Mouse (Mus musculus): ENCODE measurements at regions not wholly inside any gene's neighbourhood (a gene's known extent, or its start where the extent isn't known, plus 50 kb on each side); places are given as distances from the start of the nearest gene placed in this dataset.

DNA sequence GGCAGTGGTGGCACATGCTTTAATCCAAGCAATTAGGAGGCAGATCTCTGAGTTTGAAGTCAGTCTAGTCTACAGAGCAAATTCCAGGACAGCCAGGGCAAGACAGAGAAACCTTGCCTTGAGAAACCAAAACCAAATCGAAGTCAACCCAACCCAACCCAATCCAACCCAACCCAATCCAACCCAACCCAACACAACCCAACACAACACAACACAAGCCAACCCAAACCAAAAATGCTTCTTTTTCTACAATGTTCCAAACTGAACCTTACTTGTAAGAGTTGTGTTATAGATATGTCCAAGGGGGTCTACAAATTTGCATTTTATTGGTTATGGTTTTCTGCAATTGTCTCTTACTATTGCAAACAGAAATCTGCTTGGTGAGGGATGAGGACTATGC, 52.8 kb upstream of the Chodl start:
- DNase-seq (ENCODE audit: low read depth in 1 of 2, low spot score in 2 of 2), result no peak

DNA sequence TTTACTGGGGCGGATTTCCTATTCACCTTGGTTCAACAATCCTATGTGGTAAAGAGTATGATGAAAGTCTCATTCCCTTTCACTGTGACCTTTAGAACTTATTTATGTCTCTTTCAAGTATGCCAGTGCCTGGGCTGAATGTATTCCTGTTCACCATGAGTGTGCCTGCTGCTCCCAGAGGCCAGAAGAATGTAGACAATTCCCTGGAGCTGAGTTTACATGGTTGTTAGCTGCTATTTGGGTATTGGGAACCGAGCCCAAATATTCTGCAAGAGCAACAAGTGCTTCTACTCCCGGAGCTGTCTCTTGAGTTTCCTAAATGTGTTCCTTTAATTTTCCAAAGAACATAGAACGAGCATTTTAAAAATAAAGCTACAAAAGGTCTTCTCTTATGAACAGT, 71.7 kb upstream of the Chodl start:
- DNase-seq (ENCODE audit: low read depth in 1 of 2, low spot score in 2 of 2), result no peak

DNA sequence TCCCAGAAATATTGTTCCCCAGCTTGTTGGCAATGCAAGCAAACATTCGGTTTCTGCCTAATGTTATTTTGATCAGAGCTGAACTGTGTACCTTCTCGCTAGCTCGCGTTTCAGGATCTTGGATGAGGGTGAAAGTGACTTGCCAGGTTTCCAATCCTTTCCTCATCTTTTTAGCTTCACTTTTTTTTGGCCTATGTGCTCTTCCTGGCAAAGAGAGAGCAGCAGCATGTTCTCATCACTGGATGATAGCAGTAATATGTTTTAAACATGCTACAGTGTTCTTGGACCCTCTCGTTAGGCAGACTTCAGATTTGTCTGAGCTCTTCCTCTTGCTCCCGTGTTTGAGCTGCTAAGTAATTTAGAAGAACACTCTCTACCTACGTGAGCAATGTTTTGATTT, 99.8 kb upstream of the Chodl start:
- no peak for DNase-seq (ENCODE audit: low read depth in 1 of 2, low spot score in 2 of 2)

DNA sequence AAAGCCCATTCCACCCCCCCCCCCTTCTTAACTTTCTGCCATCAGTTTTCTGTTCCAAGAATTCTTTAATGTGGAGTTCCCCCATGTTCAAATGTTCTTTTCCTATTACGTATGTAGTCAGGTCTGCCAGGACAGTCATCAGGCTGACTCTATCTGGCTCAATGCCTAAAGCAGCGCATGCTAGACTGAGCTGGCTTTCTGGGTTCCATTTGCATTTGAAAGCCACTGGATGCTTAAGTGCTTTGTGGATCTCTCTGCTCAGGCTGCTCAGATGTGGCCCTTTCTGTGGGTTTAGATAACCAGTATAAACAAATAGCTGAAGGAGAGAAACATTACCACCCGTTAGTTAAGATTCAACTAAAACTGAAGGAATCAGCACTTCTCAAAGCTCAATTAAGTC, 103.0 kb upstream of the Chodl start:
- no peak for DNase-seq (ENCODE audit: low read depth in 1 of 2, low spot score in 2 of 2)

DNA sequence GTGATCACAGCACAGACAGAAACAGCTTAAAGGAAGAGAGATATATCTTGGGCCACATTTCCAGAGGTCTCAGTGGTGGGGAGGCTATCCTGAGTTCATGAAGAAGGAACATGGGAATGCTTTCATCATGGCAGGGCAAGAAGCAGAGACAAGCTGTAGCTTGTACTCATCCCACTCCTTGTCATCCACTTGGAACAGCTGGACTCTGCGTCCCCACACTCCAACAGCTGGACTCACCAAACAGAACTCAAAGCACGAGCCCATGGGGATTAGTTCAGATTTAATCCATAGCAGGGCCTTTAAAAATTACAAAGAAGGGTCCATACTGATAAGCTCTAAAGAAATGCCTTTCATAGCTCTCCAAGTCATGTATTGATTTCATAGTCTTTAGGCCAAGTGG, 140.7 kb upstream of the Chodl start:
- no peak for DNase-seq (ENCODE audit: low read depth in 1 of 2, low spot score in 2 of 2)

DNA sequence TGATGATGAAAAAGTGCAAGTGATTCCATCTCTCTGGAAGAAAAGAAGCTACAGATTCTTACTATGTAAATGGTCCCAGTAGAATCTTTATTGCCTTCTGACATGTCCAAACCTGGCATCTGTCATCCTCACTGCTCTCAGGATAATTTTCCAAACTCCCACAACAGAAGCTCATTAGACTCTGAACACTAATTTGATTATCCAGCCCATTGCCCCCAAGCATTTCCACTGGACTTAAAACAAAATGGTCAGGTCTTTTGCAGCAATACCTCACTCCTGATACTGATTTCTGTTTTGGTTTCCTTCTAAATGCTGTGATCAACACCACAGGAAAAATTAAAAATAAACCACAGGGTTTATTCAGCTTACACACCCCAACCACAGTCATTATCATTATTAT, 171.5 kb upstream of the Chodl start:
- no peak for DNase-seq (ENCODE audit: low read depth in 1 of 2, low spot score in 2 of 2)

DNA sequence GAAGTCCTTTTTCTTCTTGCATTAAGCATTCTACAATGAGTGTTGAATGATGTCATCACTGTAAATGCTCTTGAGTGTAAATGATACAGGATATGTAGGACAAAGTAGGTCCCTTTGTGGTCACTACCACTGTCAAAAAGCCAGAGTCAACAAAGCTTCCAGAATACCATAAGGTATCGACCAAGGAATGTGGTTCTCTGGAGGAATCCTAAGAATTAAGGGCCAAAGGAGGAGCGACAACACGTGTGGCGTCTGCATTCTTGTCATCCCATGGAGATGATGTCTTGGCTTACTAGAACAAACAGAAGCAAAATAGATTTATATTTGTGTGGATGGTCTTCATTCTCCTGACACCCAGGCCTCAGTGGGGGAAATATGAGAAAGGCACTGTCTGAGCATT, 161.4 kb upstream of the D16Ertd472e start:
- no peak for DNase-seq (ENCODE audit: low read depth in 1 of 2, low spot score in 2 of 2)

DNA sequence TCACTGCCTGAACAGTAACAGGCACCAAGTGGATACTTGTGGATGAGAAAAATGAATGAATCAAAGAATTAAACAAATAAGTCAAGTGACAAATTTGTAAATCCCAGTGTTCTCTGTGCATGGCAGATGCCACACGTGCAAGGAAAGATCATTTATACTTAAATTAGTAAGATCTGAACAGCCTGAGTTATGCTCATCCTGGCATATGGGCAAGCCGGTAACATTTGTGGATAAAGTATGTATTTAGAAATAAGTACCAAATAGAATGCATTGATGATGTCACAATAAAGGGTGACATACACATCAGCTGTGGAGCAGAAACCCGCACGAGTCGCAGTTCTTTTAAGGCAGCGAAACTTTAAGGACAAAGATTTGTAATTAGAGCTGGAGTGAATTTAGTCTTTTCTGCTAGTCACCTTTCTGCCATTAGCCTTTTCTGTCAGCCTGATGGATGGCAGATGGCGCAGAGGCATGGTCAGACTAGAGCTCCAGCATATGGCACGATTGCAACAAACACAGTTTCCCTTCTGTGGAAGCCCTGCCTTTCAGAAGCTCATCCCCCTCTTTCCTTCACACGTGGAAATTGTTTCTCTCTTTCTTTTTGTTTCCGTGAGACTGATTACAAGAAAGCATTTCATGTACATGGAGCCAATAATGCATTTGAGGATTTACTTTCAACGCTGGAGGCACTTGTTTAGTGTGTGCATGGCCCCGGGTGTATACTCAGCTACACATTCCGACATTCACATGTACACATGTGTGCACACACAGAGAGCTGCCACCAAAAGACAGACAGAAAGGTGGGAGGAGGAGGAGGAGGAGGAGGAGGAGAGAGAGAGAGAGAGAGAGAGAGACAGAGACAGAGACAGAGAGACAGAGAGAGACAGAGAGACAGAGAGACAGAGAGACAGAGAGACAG, 154.3 kb upstream of the D16Ertd472e start:
- DNase-seq (ENCODE audit: low read depth in 1 of 2, low spot score in 2 of 2), result no peak

DNA sequence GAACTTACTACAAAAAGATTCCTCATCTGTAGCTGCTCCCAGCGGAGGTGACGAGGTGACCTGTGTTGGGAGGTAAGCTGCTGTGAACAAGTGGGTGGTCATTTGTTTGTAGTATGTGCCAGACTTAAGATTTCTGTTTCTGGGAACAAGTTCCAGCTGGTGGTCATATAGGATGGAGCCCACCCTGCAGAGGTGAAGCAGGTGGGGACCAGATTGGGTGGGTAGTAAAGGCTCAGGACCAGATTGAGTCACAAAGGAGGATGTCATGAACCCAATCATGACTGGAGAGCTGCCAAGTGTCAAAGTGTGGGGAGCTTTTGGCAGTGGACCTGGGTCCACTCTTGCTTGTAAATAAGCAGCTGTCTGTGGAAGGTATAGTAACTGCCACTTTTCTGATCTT, 149.0 kb upstream of the D16Ertd472e start:
- DNase-seq (ENCODE audit: low read depth in 1 of 2, low spot score in 2 of 2), result no peak

DNA sequence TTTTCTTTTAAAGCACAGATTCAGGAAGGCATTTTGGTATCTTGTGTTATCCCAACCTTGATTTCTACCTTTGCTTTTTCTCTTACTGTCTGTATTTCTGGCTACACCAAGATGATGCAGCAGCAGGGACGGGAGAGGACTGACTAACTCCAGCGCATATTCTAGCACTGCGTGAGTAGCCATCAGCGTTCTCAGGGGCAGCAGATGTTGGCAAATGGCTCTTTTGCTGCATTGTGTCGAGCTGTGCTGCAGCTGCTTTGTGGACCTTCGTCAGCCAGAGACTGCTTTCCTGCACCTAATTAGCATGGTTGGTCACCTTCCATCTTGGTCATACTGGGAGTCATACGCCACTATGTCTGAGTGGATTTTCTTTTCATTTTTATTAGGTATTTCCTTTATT, 133.4 kb upstream of the D16Ertd472e start:
- no peak for DNase-seq (ENCODE audit: low read depth in 1 of 2, low spot score in 2 of 2)

DNA sequence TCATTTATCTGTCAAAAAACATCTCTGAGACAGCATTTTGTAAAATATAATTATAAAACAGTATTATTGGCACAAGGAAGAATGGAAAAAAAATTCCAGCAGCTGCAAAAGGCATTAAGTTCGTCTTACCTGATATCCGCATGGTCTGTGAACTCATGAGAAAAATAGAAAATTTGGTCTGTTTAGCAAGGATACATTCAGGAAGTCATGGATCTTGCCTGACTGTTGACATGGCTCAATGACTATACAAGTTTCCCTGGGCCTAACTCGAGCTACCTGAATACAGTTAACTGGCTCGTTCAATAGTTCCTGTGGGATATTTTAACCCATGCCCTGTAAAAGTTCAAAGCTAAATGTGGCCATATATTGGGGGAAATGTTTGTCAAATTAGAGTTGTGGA, 131.1 kb upstream of the D16Ertd472e start:
- DNase-seq (ENCODE audit: low read depth in 1 of 2, low spot score in 2 of 2), result no peak

DNA sequence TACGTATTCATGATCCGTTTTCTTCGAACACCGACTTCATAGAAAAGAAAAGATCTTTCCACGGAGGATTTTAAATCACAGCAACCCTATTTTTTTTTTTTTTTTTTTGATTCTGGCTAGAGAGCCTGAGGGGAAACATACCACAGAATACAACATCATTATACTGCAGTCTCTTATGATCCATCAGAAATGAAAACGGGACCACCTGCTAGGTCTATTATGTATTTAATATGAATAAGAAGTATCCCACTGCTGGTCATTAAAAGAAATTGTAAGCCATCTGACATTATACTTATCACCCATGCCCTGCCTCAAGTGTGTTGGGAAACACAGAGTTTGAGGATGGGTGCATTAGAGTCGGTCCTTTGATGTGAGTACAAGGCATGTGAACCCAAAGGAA, 130.7 kb upstream of the D16Ertd472e start:
- DNase-seq (ENCODE audit: low read depth in 1 of 2, low spot score in 2 of 2), result no peak

DNA sequence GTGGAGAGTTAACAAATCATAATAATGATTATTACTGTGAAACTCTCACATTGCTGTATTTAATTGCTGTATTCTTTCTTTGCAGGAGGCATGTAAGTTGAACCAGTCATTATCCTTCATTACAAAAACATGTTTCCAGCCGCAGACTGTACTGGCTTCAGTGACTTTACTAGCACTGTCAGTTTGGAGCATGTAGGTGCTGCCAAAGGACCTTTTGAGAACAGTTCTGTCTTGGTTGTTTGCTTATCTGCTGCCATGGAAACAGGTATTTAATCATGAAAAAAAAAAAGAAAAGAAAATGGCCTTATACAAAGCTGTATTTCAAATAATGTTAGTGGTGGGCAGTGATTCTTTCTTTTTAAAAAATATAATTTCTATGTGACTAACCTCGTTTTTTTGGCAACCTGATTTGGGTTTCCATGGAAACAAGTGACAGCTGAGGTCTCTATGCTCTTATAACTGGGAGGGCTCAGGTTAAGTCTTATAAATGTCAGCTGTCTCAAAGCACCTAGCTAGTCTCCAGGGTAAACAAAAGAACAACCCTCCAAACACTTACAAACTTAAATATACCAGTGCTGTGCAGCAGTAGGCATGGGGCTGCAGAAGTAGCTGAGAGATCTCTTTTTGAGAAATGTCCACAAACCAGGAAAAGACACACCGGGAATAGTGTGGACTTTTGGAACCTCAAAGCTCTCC, 121.2 kb upstream of the D16Ertd472e start:
- no peak for DNase-seq (ENCODE audit: low read depth in 1 of 2, low spot score in 2 of 2)

DNA sequence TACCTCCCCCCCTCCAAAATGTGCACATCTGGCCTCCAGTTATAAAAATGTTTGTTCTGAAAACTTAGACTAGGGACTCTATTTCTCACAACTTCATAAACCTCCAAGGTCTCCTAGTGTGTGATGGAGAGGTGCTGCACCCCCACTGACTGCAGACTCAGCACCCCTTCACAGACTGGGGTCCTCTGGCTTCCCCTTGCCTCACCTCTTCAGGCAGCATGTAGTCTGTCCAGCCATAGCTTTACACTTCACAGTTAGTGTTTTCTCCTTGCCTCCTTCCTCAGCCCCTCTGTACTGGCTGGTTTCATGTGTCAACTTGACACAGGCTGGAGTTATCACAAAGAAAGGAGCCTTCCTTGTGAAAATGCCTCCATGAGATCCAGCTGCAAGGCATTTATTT, 111.7 kb upstream of the D16Ertd472e start:
- no peak for DNase-seq (ENCODE audit: low read depth in 1 of 2, low spot score in 2 of 2)

DNA sequence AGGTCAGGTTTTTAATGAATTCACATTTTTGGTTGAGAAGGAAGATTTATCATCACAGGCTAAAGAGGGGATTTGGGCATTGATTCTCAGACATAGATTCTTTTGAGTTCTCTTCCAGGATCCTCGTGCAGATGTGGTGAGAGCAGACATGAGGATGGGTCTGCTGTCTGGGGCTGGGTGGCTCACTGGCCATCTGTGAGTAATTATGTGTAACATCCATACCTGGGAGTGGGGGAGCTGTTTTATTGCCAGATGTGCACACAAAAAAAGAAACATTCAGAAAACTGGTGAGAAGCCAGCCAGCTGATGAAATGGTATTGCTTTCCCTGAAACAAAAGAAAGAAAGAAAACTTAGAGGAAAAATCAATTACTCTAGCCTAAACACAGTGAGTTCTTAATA, 108.7 kb upstream of the D16Ertd472e start:
- no peak for DNase-seq (ENCODE audit: low read depth in 1 of 2, low spot score in 2 of 2)

DNA sequence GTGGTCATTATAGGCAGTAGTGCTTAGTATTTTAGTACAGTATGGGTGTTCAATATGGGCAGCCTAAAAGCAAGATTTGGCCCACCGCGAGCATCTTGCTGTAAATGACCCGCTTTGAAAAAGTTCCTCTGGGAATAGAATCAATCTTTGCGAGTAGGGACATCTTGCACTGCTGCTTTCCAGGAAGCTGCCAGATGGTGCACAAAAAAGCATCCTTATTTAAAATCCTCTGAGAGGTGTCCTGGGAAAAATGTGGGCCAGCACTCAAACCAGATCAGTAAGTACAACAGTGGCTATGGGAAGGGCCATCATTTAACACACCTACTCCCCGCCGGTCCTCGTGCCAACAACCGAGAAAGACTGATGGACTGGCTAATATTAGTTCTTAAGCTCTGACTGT, 107.5 kb upstream of the D16Ertd472e start:
- DNase-seq (ENCODE audit: low read depth in 1 of 2, low spot score in 2 of 2), result no peak

DNA sequence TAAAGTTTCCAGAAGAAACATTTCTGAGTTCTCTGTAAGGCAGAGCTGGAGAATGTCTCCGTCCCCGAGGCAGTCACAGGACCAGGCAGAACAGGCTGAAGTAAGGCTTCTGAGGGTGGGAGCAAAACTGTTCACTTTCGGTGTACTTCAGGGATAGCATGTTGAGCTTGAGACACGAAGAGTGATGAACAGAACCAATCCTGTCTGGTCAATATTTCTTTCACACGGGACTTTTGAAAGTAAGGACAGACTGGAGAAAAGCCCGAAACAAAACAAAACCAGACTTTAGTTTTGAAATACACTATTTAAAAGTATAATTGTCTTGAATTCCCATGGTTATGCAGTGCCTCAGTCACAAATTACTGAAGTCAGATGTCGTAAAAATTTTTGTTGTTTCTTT, 84.6 kb upstream of the D16Ertd472e start:
- no peak for DNase-seq (ENCODE audit: low read depth in 1 of 2, low spot score in 2 of 2)

DNA sequence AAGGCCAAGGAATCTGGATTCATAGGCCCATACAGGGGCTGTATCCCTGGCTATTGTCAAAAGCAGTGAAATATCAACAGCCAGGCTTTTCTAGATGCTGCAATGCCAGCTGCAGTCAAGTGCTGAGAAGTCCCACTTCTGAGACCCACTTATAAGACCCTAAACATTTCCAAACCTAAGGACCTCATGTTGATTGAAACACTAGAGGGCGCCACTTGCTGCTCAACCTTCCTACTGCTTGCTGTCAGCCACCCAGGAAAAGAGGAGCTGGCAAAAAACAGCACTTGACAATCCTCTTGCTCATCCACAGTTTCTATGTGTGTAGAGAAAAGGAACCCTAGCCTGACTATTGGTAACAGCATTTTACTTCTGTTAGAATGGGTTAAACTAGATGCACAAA, 68.2 kb upstream of the D16Ertd472e start:
- no peak for DNase-seq (ENCODE audit: low read depth in 1 of 2, low spot score in 2 of 2)

DNA sequence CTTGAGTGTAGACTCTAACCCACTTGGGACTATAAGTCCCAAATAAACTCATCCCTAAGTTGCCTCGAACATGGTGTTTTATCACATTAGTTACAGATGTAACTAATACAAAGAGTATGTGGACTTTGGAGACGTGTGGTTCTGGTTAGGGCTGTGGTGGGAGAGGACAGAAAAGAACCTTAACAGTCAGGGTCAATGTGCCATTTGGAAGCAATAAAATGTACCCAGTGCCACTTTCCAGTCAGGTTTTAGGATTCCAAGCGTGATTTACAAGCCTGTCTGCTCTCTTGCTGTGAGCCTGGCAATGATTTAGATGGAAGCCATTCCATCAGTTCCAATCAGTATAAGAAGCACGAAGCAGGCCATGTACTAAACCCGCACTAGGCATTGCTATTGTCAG, 65.2 kb upstream of the D16Ertd472e start:
- DNase-seq (ENCODE audit: low read depth in 1 of 2, low spot score in 2 of 2), result no peak

DNA sequence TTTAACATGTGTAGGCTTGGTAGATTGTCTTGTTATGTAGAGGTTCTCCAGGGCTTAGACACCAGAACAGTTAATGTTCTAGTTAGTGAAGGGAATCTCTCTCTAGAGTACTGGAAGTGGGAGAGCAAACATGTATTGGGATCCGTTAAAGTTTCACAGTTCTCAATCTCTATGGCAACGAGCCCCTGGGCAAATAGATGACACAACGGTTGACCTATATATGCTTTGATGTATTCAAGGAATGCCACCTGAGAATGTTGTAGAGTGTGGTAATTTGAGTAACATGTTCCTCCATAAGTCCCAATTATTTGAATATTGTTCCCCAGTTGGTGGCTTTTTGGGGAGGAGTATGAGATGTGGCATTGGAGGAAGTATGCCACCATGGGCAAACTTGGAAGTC, 64.7 kb upstream of the D16Ertd472e start:
- DNase-seq (ENCODE audit: low read depth in 1 of 2, low spot score in 2 of 2), result no peak

DNA sequence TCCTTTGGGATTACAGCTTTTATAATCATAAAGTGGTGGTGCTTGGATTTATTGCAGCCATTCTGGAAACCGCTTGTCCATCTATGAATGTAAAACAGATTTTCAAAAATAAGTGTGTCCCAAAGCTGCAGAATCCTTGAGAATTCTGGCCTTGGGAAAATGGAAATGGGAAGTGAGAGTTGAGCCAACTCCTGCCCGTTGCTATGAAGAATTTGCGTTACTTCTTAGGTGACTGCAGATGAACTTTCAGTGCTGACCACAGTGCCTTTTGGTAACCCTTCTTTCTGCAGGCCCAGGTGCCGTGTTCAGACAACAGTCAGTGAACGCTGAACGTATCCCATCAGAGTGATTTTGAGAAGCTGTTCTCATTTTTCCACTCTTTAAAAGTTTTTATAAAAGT, 60.9 kb upstream of the D16Ertd472e start:
- DNase-seq (ENCODE audit: low read depth in 1 of 2, low spot score in 2 of 2), result no peak

DNA sequence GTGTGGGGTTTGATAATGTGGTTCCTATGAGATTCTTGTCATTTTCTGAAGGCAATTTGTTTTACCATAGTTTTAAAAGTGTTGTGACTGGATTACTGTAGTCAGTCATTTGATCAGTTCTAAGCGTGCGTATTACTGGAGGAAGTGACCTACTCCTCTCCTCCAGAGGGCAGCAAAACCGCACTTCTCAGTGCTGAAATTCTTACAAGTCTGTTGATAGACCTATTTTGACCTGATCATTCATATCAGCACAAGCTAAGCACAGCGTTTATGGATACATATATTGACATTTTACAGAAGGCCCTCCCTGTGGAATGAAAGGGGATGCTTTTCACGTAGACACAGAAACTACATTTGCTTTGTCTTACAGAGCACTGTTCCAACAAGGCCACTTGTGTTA, 60.5 kb upstream of the D16Ertd472e start:
- no peak for DNase-seq (ENCODE audit: low read depth in 1 of 2, low spot score in 2 of 2)

DNA sequence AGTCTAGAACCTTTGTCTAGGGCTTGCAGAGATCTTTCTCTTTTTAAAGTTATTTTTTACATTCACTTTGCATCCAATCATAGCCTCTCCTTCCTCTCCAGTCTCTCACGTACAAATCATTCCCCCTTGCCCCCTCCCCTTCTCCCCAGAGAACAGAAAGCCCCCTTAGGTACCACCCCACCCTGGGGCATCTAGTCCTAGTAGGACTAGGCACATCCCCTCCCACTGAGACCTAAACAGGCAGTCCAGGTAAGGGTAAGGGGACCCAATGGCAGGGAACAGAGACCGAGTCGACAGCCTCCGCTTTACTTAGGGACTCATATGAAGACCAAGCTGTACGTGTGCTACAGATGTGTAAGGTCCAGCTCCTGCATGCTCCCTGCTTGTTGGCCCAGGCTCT, 59.3 kb upstream of the D16Ertd472e start:
- no peak for DNase-seq (ENCODE audit: low read depth in 1 of 2, low spot score in 2 of 2)

Measured in monocyte, adult 2 months (primary cell).